Mouse (Mus musculus) myocyte (in vitro differentiated cells): Measurements from ENCODE around the gene Ccl7.

ENCODE experiments used
- CEBPB ChIP-seq: IDR thresholded peaks from 2 replicates; pipeline ENCODE4 v1.6.1; 2011; ENCODE audit warnings: mild to moderate bottlenecking, moderate library complexity; ENCODE audit not compliant: poor library complexity, insufficient read depth, severe bottlenecking
- MAX ChIP-seq: IDR thresholded peaks from one replicate; pipeline ENCODE4 v1.6.1; 2011; ENCODE audit warnings: low read depth, mild to moderate bottlenecking, control low read depth
- MYOG ChIP-seq, 3 experiments: IDR thresholded peaks; one replicate each; pipeline ENCODE4 v1.6.1; 2011; ENCODE audit warnings: control low read depth in 2 of 3, low read depth in 2 of 3, mild to moderate bottlenecking in 2 of 3; ENCODE audit not compliant: insufficient read length in 2 of 3, control insufficient read depth in 1 of 3, insufficient read depth in 1 of 3
- POLR2A ChIP-seq: IDR thresholded peaks from one replicate; pipeline ENCODE4 v1.6.1; 2011; ENCODE audit warnings: low read depth, mild to moderate bottlenecking, control low read depth, moderate library complexity; ENCODE audit not compliant: insufficient read length
- POLR2AphosphoS2 ChIP-seq: IDR thresholded peaks from one replicate; pipeline ENCODE4 v1.6.1; 2011; ENCODE audit warnings: low read depth, control low read depth; ENCODE audit not compliant: insufficient read length
- REST ChIP-seq: IDR thresholded peaks from one replicate; pipeline ENCODE4 v1.6.1; 2011; ENCODE audit warnings: mild to moderate bottlenecking, control low read depth, moderate library complexity; ENCODE audit not compliant: insufficient read depth, insufficient read length
- TCF12 ChIP-seq: IDR thresholded peaks from one replicate; pipeline ENCODE4 v1.6.1; 2011; ENCODE audit warnings: mild to moderate bottlenecking, control low read depth; ENCODE audit not compliant: poor library complexity, insufficient read depth, severe bottlenecking
- USF1 ChIP-seq: IDR thresholded peaks from one replicate; pipeline ENCODE4 v1.6.1; 2011; ENCODE audit warnings: low read depth, mild to moderate bottlenecking, control low read depth, moderate library complexity

- no peak for TF ChIP-seq POLR2A
- no peak for TF ChIP-seq POLR2AphosphoS2
- no peak for TF ChIP-seq CEBPB
- no peak for TF ChIP-seq USF1
- no peak for TF ChIP-seq MYOG (IDR thresholded peaks at IDR 0.05; ENCODE audit: control insufficient read depth in 1 of 3, insufficient read depth in 1 of 3, insufficient read length in 2 of 3, low read depth in 2 of 3)
- TF ChIP-seq TCF12: no peak
- no peak for TF ChIP-seq MAX
- no peak for TF ChIP-seq REST
Observed at GRCm38 (mm10) chr11:82072374-82072773, 26.9 kb downstream of the Ccl7 start.
